Mouse (Mus musculus): ENCODE data around the gene Ccl6. TPM values are rescaled to one million over a fixed set of nuclear protein-coding genes. Genes with fewer than 3 reads are reported as not detected.

The Ccl6 gene
- total RNA-seq, 1 experiment from 2014 or later = 1,189 TPM

GRCm38 (mm10) chr11:83598991-83599390, 6.1 kb upstream of the Ccl6 start:
- no peak for ATAC-seq (ENCODE audit: extremely low read depth, insufficient number of reproducible peaks, low FRiP score, poor library complexity, severe bottlenecking)

GRCm38 (mm10) chr11:83598207-83598837, 5.4 kb upstream of the Ccl6 start:
- ATAC-seq (ENCODE audit: extremely low read depth, insufficient number of reproducible peaks, low FRiP score, poor library complexity, severe bottlenecking) = no peak

GRCm38 (mm10) chr11:83597796-83598195, 4.9 kb upstream of the Ccl6 start:
- ATAC-seq (ENCODE audit: extremely low read depth, insufficient number of reproducible peaks, low FRiP score, poor library complexity, severe bottlenecking) = no peak

GRCm38 (mm10) chr11:83595669-83596455, 3.0 kb upstream of the Ccl6 start:
- ATAC-seq (ENCODE audit: extremely low read depth, insufficient number of reproducible peaks, low FRiP score, poor library complexity, severe bottlenecking) = peak; percentile 81

- no peak for ATAC-seq (ENCODE audit: extremely low read depth, insufficient number of reproducible peaks, low FRiP score, poor library complexity, severe bottlenecking)
Measured at GRCm38 (mm10) chr11:83593453-83593852, 566 bp upstream of the Ccl6 start.

- no peak for ATAC-seq (ENCODE audit: extremely low read depth, insufficient number of reproducible peaks, low FRiP score, poor library complexity, severe bottlenecking)
Measured at GRCm38 (mm10) chr11:83584232-83584631, 8.7 kb downstream of the Ccl6 start.

- ATAC-seq (ENCODE audit: extremely low read depth, insufficient number of reproducible peaks, low FRiP score, poor library complexity, severe bottlenecking) = no peak
Measured at GRCm38 (mm10) chr11:83583450-83583754, 9.5 kb downstream of the Ccl6 start.

GRCm38 (mm10) chr11:83582626-83583449, 10.0 kb downstream of the Ccl6 start:
- ATAC-seq (ENCODE audit: extremely low read depth, insufficient number of reproducible peaks, low FRiP score, poor library complexity, severe bottlenecking) = no peak

GRCm38 (mm10) chr11:83581626-83582610, 11.0 kb downstream of the Ccl6 start:
- ATAC-seq (ENCODE audit: extremely low read depth, insufficient number of reproducible peaks, low FRiP score, poor library complexity, severe bottlenecking) = no peak

- ATAC-seq (ENCODE audit: extremely low read depth, insufficient number of reproducible peaks, low FRiP score, poor library complexity, severe bottlenecking) = no peak
Measured at GRCm38 (mm10) chr11:83580699-83581232, 12.1 kb downstream of the Ccl6 start.

- ATAC-seq (ENCODE audit: extremely low read depth, insufficient number of reproducible peaks, low FRiP score, poor library complexity, severe bottlenecking) = no peak
Measured at GRCm38 (mm10) chr11:83578999-83579398, 13.9 kb downstream of the Ccl6 start.

GRCm38 (mm10) chr11:83578186-83578760, 14.6 kb downstream of the Ccl6 start, which contains the start of gene Ccl9:
Gene Ccl9 (minus strand): TSS chr11:83578636.
- ATAC-seq (ENCODE audit: extremely low read depth, insufficient number of reproducible peaks, low FRiP score, poor library complexity, severe bottlenecking) = no peak

GRCm38 (mm10) chr11:83576927-83577555, 15.8 kb downstream of the Ccl6 start:
- ATAC-seq (ENCODE audit: extremely low read depth, insufficient number of reproducible peaks, low FRiP score, poor library complexity, severe bottlenecking) = peak; percentile 30; the same call in 1 of the 2 replicates

GRCm38 (mm10) chr11:83572834-83573233, 20.1 kb downstream of the Ccl6 start:
- ATAC-seq (ENCODE audit: extremely low read depth, insufficient number of reproducible peaks, low FRiP score, poor library complexity, severe bottlenecking) = no peak

GRCm38 (mm10) chr11:83572223-83572622, 20.7 kb downstream of the Ccl6 start:
- peak; percentile 88 for ATAC-seq (ENCODE audit: extremely low read depth, insufficient number of reproducible peaks, low FRiP score, poor library complexity, severe bottlenecking)

- ATAC-seq (ENCODE audit: extremely low read depth, insufficient number of reproducible peaks, low FRiP score, poor library complexity, severe bottlenecking) = no peak
Measured at GRCm38 (mm10) chr11:83570189-83570588, 22.7 kb downstream of the Ccl6 start.

- ATAC-seq (ENCODE audit: extremely low read depth, insufficient number of reproducible peaks, low FRiP score, poor library complexity, severe bottlenecking) = no peak
Measured at GRCm38 (mm10) chr11:83569249-83569648, 23.6 kb downstream of the Ccl6 start.

GRCm38 (mm10) chr11:83568786-83569185, 24.1 kb downstream of the Ccl6 start:
- no peak for ATAC-seq (ENCODE audit: extremely low read depth, insufficient number of reproducible peaks, low FRiP score, poor library complexity, severe bottlenecking)
